In the genomic region with DNA sequence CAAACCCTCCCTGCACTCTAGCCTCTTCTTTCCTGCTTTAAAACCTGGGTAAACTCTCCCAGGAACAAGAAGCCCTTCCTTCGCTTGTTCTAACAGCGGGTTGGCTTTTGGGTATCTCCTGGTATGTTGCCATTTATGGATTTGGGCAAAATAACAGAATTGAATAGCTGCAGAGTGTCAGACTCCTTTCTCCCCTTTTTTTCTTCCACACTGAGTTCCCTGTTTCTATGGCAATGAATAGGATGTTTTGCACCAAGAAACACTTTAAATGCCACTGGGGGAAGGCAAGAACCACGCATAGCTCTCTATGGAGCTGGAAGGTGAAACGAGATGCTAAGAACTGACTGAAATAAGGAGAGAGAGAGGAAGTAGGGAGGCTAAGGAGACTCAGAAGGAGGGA, we compare ENCODE assay signal across 18 mouse cellular contexts.
"Had no signal": no experiment of that assay in that cellular context is flagged by ENCODE, and none has a peak within 500 bp of the region (broad histone marks: within the 10 kb centered on the region; RNA-seq: fewer than 3 reads in every experiment).

No protein-coding gene starts in this region.

- H3K27me3 ChIP-seq: liver, embryonic 13.5 days; lung, embryonic 15.5 days; midbrain, embryonic 15.5 days; neural tube, embryonic 12.5 days had no signal

- H3K9me3 ChIP-seq: limb, embryonic 12.5 days; liver, embryonic 13.5 days; lung, embryonic 15.5 days; megakaryocyte, embryonic 14.5 days; midbrain, embryonic 15.5 days; neural tube, embryonic 12.5 days had no signal

- ATAC-seq: liver, postnatal 0 days; midbrain, embryonic 15.5 days had no signal

- H3K4me2 ChIP-seq: limb, embryonic 12.5 days; liver, embryonic 13.5 days; lung, embryonic 15.5 days; midbrain, embryonic 11.5 days; midbrain, embryonic 15.5 days; neural tube, embryonic 12.5 days had no signal

- H3K36me3 ChIP-seq: limb, embryonic 12.5 days; liver, embryonic 13.5 days; lung, embryonic 15.5 days; midbrain, embryonic 15.5 days; neural tube, embryonic 12.5 days had no signal

- H3K9ac ChIP-seq: limb, embryonic 12.5 days; liver, embryonic 13.5 days; liver, postnatal 0 days; lung, embryonic 15.5 days; midbrain, embryonic 15.5 days; neural tube, embryonic 12.5 days had no signal

- DNase-seq: kidney, adult 18-20 months; kidney, postnatal 10 days; kidney, postnatal 4 days; liver; liver, embryonic 13.5 days; liver, postnatal 0 days; lung, postnatal 14 days; retina, postnatal 1 day; right cerebral cortex, postnatal 14 days; thymus, postnatal 36 days had no signal

- H3K27ac ChIP-seq: limb, embryonic 12.5 days; liver, embryonic 13.5 days; lung, embryonic 15.5 days; macrophage; midbrain, embryonic 15.5 days; neural tube, embryonic 12.5 days; stomach, postnatal 0 days had no signal

- H3K4me3 ChIP-seq: limb, embryonic 12.5 days; liver, embryonic 13.5 days; lung, embryonic 15.5 days; megakaryocyte, embryonic 14.5 days; midbrain, embryonic 15.5 days; neural tube, embryonic 12.5 days had no signal

- H3K4me1 ChIP-seq: limb, embryonic 12.5 days; liver, embryonic 13.5 days; lung, embryonic 15.5 days; megakaryocyte, embryonic 14.5 days had no signal
